Mouse (Mus musculus) limb, embryonic 13.5 days (tissue): ENCODE measurements at regions not wholly inside any gene's neighbourhood (a gene's known extent, or its start where the extent isn't known, plus 50 kb on each side); places are given as distances from the start of the nearest gene placed in this dataset.

Source experiments
- ATAC-seq: fragments of 200-750 bp; cut with Nextera tagmentation; 2 replicates; pipeline ENCODE4 v1.8.0; 2017; ENCODE audit warnings: low read depth, moderate number of reproducible peaks, moderate TSS enrichment; ENCODE audit not compliant: low FRiP score
- H3K27ac ChIP-seq: fragments of 300-500 bp; sonication (generic); 2 replicates; pipeline ENCODE4 v1.5.1; 2015; ENCODE audit warnings: inconsistent platforms, mild to moderate bottlenecking, moderate library complexity
- H3K27me3 ChIP-seq: fragments of 300-500 bp; sonication (generic); 2 replicates; pipeline ENCODE4 v1.6.1; 2015; ENCODE audit warnings: mild to moderate bottlenecking, inconsistent platforms
- H3K36me3 ChIP-seq: fragments of 300-500 bp; sonication (generic); 2 replicates; pipeline ENCODE4 v1.6.1; 2015; ENCODE audit warnings: inconsistent platforms, mild to moderate bottlenecking, moderate library complexity
- H3K4me1 ChIP-seq: fragments of 300-500 bp; sonication (generic); 2 replicates; pipeline ENCODE4 v1.6.1; 2015; ENCODE audit warnings: inconsistent platforms
- H3K4me2 ChIP-seq: fragments of 300-500 bp; sonication (generic); replicated peaks from 2 replicates; pipeline ENCODE4 v1.6.1; 2015; ENCODE audit warnings: inconsistent platforms, mild to moderate bottlenecking, moderate library complexity
- H3K4me3 ChIP-seq: fragments of 300-500 bp; sonication (generic); 2 replicates; pipeline ENCODE4 v1.5.1; 2015; ENCODE audit warnings: moderate library complexity, mild to moderate bottlenecking, inconsistent platforms
- H3K9ac ChIP-seq: fragments of 300-500 bp; sonication (generic); 2 replicates; pipeline ENCODE4 v1.6.1; 2015; ENCODE audit warnings: mild to moderate bottlenecking, inconsistent platforms
- H3K9me3 ChIP-seq: fragments of 300-500 bp; sonication (generic); 2 replicates; pipeline ENCODE4 v1.6.1; 2016; ENCODE audit warnings: inconsistent platforms
- WGBS: fragments of 180-500 bp; shearing (Covaris S2); methylation state at CpG from one replicate; pipeline ENCODE4 v1.1.7; 2015; 5-methylcytosine and 5-hydroxymethylcytosine counted together

GRCm38 (mm10) chr7:111370421-111370887 lies 287.6 kb upstream of the Eif4g2 start:
- no peak for ATAC-seq
- H3K4me3 ChIP-seq = no peak overlapping the region
- no peak overlapping the region for H3K27ac ChIP-seq
- H3K9ac ChIP-seq = no peak overlapping the region
- 38% methylated on average over 2 of the region's 2 CpGs for WGBS
- no peak overlapping the region for H3K4me2 ChIP-seq
- no peaks in the 10 kb centered on the region for H3K36me3 ChIP-seq
- H3K27me3 ChIP-seq = no peaks in the 10 kb centered on the region
- peaks cover 14% of the 10 kb centered on the region for H3K4me1 ChIP-seq
- no peaks in the 10 kb centered on the region for H3K9me3 ChIP-seq

DNA sequence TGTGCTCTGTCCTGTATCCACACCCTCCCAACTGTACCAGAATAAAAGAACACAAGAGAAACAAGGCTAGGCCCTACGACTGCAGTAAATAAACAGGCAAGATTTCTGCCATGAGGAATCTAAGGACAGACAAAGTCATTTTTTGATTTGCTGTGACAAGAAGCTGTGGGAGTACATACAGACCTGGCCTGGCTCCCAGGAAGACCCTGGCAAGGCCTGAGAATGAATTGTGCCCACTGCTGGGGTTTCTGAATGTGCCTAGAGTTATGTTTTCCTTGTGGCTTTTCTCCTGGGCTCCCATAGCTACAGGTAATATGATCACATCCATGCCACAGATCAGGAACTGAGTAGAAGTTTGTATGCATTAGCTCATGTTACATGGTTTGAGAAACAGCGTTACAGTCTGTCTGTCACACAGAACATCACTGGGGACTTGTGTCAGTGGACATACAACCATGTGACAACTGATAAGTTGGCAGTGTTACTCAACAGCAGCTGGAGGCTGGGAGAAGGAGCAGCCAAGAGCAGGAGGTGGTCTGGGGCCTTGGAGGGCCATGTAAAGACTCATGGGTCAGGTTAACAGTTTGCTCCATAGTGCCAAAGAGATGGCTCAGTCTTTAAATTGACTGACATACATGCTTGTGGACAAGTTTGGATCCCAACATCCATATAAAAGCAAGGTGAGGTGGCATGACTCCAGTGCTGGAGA lies 285.6 kb upstream of the Eif4g2 start:
- 70% methylated on average over 2 of the region's 2 CpGs for WGBS
- ATAC-seq = no peak
- no peak overlapping the region for H3K9ac ChIP-seq
- no peaks in the 10 kb centered on the region for H3K9me3 ChIP-seq
- H3K4me1 ChIP-seq = peaks cover 14% of the 10 kb centered on the region
- H3K4me3 ChIP-seq = no peak overlapping the region
- H3K27me3 ChIP-seq = no peaks in the 10 kb centered on the region
- no peaks in the 10 kb centered on the region for H3K36me3 ChIP-seq
- no peak overlapping the region for H3K27ac ChIP-seq
- no peak overlapping the region for H3K4me2 ChIP-seq

DNA sequence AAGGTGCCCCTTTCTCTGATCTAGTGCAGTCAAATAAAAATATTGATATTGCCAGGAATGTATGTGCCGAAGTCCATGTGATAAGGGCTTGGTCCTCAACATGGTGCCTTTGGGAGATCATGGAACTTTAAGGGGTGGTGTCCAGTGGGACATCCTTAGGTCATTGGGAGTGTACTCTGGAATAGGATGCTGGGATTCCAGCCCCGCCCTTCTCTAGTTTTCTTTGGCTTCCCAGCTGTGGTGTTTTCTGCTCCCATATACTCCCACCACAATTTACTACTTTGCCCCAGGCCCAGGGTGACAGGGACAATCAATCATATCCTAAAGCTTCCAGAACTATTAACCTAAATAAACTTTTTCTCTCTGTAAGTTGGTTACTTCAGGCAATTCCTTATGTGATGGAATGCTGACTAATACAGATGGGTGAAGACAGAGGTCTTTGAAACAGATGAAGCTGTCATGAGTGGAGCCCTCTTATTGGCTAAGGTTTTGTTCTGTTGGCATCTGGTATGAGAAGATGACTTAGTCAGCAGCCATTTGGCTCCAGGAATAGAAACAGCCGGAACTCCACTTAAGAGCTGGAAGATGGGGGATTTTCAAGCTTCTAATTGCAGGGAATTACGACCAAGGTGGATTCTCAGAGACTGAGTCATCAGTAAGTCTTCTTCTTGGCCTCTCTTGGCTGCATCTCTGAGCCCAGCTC lies 284.3 kb upstream of the Eif4g2 start:
- Histone ChIP-seq H3K4me3 (no peak overlapping the region), H3K4me1 (peaks cover 14% of the 10 kb centered on the region), H3K27ac (no peak overlapping the region), H3K9me3 (no peaks in the 10 kb centered on the region), H3K9ac (no peak overlapping the region), H3K27me3 (no peaks in the 10 kb centered on the region), H3K36me3 (no peaks in the 10 kb centered on the region), H3K4me2 (no peak overlapping the region)
- no peak for ATAC-seq
- 70% methylated on average over 4 of the region's 4 CpGs for WGBS

DNA sequence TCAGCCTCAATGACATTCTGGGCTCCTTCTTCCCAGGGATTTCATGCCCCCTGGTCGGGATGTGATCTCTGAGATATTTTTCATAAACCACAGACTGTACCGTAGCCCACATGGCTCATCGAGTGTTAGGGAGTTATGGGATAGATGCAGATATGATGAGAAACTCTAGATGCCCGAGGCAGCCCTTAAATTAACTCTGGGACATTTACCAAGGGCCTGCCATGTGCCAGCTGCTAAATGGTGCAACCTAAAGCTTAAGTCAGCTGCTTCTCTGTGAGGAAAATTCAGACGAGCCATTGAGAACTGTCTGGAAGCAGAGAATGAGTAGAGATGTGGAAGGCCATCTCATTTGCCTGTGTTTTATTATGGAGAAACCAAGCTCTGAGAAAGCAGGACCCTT lies 282.6 kb upstream of the Eif4g2 start:
- Histone ChIP-seq H3K27ac (no peak overlapping the region), H3K9me3 (no peaks in the 10 kb centered on the region), H3K4me1 (peaks cover 10% of the 10 kb centered on the region), H3K4me2 (no peak overlapping the region), H3K36me3 (no peaks in the 10 kb centered on the region), H3K4me3 (no peak overlapping the region), H3K9ac (no peak overlapping the region), H3K27me3 (no peaks in the 10 kb centered on the region)
- 71% methylated on average over 5 of the region's 5 CpGs for WGBS
- no peak for ATAC-seq

DNA sequence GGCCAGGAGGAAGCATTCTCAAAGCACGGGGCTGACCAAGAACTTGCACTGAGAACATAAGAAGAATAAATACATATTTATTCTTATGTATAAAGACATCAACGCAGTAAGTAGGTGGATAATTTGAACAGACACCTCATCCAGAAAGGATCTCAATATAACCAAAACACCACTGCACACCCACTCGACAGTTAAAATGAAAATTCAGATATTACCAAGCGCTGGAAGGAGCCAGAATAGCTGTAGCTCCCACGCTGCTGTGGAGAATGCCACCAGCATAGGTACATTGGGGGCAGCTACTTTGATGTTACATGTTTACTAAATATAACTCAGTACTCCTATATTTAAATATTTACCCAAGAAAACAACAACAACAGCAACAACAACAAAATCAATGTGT lies 280.4 kb upstream of the Eif4g2 start:
- H3K4me1 ChIP-seq = peaks cover 1% of the 10 kb centered on the region; the same call in 1 of the 2 replicates
- no peaks in the 10 kb centered on the region for H3K36me3 ChIP-seq
- H3K4me3 ChIP-seq = no peak overlapping the region
- ATAC-seq = no peak
- H3K9me3 ChIP-seq = no peaks in the 10 kb centered on the region
- H3K9ac ChIP-seq = no peak overlapping the region
- no peak overlapping the region for H3K4me2 ChIP-seq
- no peak overlapping the region for H3K27ac ChIP-seq
- H3K27me3 ChIP-seq = no peaks in the 10 kb centered on the region
- WGBS = 90% methylated on average over 5 of the region's 5 CpGs

DNA sequence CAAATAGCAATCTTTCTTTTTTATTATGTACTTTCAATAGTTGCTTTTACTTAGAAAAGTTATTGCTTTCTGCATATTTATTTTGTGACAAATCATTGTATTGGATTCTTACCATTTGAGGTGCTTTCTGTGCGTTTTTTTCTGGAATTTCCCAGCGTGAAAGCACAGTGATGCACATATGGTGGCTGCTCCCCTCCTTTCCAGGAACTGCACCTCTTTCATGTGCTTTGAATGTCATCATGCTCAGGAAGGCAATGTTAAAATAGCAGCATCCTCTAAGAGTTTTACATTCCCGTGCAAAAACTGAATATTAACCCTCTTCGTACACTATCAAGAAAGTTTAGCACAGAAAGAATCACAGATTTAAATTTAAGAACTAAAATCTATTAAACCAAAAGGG lies 279.8 kb upstream of the Eif4g2 start:
- no peak overlapping the region for H3K27ac ChIP-seq
- no peak overlapping the region for H3K4me2 ChIP-seq
- ATAC-seq = no peak
- H3K9ac ChIP-seq = no peak overlapping the region
- no peaks in the 10 kb centered on the region for H3K4me1 ChIP-seq
- no peaks in the 10 kb centered on the region for H3K36me3 ChIP-seq
- H3K9me3 ChIP-seq = no peaks in the 10 kb centered on the region
- no peaks in the 10 kb centered on the region for H3K27me3 ChIP-seq
- WGBS = 77% methylated on average over 4 of the region's 4 CpGs
- no peak overlapping the region for H3K4me3 ChIP-seq

- no peak for ATAC-seq
- no peaks in the 10 kb centered on the region for H3K9me3 ChIP-seq
- peaks cover 6% of the 10 kb centered on the region; the same call in 1 of the 2 replicates for H3K4me1 ChIP-seq
- no peaks in the 10 kb centered on the region for H3K27me3 ChIP-seq
- no peak overlapping the region for H3K9ac ChIP-seq
- WGBS = 65% methylated on average over 2 of the region's 2 CpGs
- H3K27ac ChIP-seq = no peak overlapping the region
- H3K36me3 ChIP-seq = no peaks in the 10 kb centered on the region
- H3K4me3 ChIP-seq = no peak overlapping the region
- H3K4me2 ChIP-seq = no peak overlapping the region
Measured at GRCm38 (mm10) chr7:111355088-111355656, 272.3 kb upstream of the Eif4g2 start.

- no peak for ATAC-seq
- H3K4me1 ChIP-seq = peaks cover 6% of the 10 kb centered on the region; the same call in 1 of the 2 replicates
- no peaks in the 10 kb centered on the region for H3K9me3 ChIP-seq
Measured at GRCm38 (mm10) chr7:111354066-111354465, 271.2 kb upstream of the Eif4g2 start.

GRCm38 (mm10) chr7:111352176-111352575 lies 269.3 kb upstream of the Eif4g2 start:
- no peak overlapping the region for H3K9ac ChIP-seq
- WGBS = 94% methylated on average over 2 of the region's 2 CpGs
- no peaks in the 10 kb centered on the region for H3K9me3 ChIP-seq
- no peaks in the 10 kb centered on the region for H3K36me3 ChIP-seq
- H3K27me3 ChIP-seq = no peaks in the 10 kb centered on the region
- no peak overlapping the region for H3K4me2 ChIP-seq
- no peak for ATAC-seq
- H3K4me3 ChIP-seq = no peak overlapping the region
- H3K27ac ChIP-seq = no peak overlapping the region
- H3K4me1 ChIP-seq = peaks cover 6% of the 10 kb centered on the region; the same call in 1 of the 2 replicates

More at GRCm38 (mm10) chr7:111354066-111354465, 271.2 kb upstream of the Eif4g2 start:
- WGBS = 69% methylated on average over 4 of the region's 4 CpGs
- Histone ChIP-seq H3K36me3 (no peaks in the 10 kb centered on the region), H3K4me2 (no peak overlapping the region), H3K27me3 (no peaks in the 10 kb centered on the region), H3K4me3 (no peak overlapping the region), H3K27ac (no peak overlapping the region), H3K9ac (no peak overlapping the region)

DNA sequence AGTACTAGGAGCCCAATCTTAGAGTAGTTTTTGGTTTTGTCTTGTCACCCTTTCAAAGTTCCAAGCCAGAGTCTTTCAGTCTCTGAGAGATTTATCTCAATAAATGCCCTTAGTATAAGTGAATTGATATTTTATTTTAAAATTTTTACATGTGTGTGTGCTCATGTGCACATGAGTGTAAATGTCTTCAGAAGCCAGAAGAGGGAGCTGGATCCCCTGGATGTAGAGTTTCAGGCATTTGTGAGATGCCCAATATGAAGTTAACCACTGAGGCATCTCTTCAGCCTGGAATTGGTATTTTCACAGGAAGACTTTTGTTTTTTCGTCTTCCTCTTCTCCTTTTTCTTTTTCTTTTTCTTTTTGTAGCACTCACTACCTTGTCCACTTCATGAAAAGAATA lies 262.3 kb upstream of the Eif4g2 start:
- ATAC-seq = no peak
- no peak overlapping the region for H3K9ac ChIP-seq
- WGBS = 71% methylated on average over 1 of the region's 1 CpGs
- no peak overlapping the region for H3K4me3 ChIP-seq
- H3K9me3 ChIP-seq = no peaks in the 10 kb centered on the region
- no peaks in the 10 kb centered on the region for H3K4me1 ChIP-seq
- H3K27me3 ChIP-seq = no peaks in the 10 kb centered on the region
- no peak overlapping the region for H3K27ac ChIP-seq
- H3K36me3 ChIP-seq = no peaks in the 10 kb centered on the region
- no peak overlapping the region for H3K4me2 ChIP-seq

DNA sequence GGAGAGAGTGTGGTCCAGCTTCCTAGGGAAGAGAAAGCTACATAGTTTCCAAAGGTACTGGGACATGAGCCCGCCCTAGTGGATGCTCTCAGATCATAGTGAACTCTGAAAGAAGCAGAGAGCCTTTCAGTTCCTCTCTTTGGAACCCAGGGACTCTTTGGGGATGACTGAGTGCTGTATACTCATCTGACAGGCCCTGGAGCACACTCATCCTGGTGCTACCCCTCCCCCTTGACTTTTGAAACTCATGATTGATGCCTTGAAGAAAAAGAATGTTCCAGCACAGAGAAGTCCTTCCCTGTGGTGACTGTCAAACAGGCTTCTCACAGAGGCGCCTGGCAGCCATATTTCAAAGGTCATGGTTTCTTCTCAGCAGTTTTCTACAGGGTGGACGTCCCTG lies 254.2 kb upstream of the Eif4g2 start:
- Histone ChIP-seq H3K4me3 (no peak overlapping the region), H3K27ac (no peak overlapping the region), H3K9ac (no peak overlapping the region), H3K9me3 (peaks cover 5% of the 10 kb centered on the region; the same call in 1 of the 2 replicates), H3K36me3 (no peaks in the 10 kb centered on the region), H3K4me1 (no peaks in the 10 kb centered on the region), H3K4me2 (no peak overlapping the region), H3K27me3 (no peaks in the 10 kb centered on the region)
- no peak for ATAC-seq
- 63% methylated on average over 3 of the region's 3 CpGs for WGBS

DNA sequence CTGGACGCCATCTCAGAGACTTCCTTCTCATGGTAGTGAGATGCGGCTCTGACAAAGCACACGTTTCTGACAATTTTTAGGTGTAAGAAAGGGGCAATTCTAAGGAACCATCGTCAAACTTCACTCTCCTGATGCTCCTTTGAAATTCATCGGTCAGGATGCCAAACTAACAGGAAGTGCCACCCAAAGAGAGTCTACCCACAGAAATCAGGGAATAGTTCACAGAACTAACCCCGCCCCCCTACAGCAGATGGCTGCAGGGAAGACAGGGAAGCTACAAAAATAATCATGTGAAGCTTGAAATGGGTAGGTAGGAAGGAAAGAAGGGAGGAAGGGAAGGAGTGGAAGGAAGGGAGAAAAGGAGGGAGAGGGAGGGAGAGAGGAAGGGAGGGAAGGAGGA lies 240.1 kb upstream of the Eif4g2 start:
- no peak overlapping the region for H3K4me2 ChIP-seq
- 81% methylated on average over 6 of the region's 6 CpGs for WGBS
- H3K9me3 ChIP-seq = no peaks in the 10 kb centered on the region; the same call in 1 of the 2 replicates
- ATAC-seq = no peak
- H3K4me3 ChIP-seq = no peak overlapping the region
- no peak overlapping the region for H3K27ac ChIP-seq
- H3K27me3 ChIP-seq = no peaks in the 10 kb centered on the region
- H3K36me3 ChIP-seq = no peaks in the 10 kb centered on the region
- no peak overlapping the region for H3K9ac ChIP-seq
- H3K4me1 ChIP-seq = no peaks in the 10 kb centered on the region; the same call in 1 of the 2 replicates
